Mouse (Mus musculus): ENCODE results near the gene Adam12.

DNA sequence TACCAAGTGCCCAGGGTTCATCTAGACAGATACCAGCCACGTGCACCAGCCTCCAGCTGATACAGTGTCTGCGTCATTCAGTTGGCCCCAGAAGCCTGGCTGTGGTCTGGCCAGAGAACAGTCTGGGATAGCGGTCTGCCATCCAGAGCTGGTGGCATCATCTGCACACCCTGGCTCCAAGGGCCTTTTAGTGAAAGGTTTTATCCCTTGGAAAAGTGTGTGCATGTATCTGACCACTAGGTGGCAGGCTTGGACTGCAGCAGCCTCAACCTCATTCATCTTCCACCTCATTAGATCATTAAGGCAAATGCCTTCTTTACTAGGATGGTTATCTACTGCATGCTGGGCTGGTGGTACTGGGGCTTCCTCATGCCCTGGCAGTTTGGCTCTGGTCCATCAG is 375.7 kb downstream of the Adam12 start:
- no peak for TF ChIP-seq POLR2A (IDR thresholded peaks at IDR 0.05; ENCODE audit: low read depth, low read length)
- peak; percentile 100 for TF ChIP-seq CTCF (conservative IDR thresholded peaks at IDR 0.05; ENCODE audit: insufficient read depth, insufficient read length, low read depth, low read length)
